Mouse (Mus musculus): ENCODE measurements around the gene Prkca.

DNA sequence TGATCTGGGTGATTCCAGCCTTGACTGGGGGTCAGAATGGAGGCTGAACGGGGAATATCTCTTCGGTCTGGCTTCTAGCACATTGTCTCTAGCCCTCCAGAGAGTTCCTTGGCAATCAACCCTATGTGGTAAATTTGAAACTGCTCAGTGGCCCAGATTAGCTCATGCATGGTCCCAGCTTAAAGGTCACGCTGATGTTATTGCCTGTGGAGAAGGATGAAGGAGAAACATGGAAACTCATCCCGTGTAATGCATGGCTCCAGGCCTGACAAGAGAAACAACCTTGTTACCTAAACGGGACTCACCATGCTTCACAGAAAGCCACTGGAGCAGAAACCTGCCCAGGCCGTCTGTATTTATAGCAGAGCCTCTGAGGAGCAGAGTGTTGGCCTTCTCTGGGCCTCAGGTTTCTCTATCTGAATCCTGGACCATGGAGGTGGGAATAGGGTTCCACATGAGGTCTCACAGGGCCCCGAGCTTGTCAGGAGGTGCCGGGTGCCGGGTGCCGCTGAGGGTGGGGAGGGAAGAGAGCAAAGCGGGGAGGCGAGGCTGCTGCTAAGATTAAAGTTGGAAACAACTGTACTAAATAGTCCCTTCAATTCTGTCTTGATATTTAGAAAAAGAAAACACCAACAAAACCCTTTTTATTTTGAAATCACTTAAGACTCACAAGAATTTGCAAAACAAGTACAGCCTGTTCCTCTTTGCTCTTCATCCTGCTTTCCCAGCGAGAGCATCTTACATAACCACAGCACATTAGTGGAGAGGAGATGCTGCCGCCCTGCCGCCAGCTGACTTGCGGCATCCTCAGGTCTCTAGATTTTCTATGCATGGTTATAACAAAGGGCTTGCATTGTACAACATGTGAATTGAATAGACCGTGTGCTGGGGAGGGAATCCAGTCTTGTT, 281.9 kb downstream of the Prkca start:
- TF ChIP-seq POLR2A (IDR thresholded peaks at IDR 0.05; ENCODE audit: low read depth, low read length) (no peak), CTCF (IDR thresholded peaks at IDR 0.05; ENCODE audit: borderline replicate concordance, insufficient read depth, low read length) (no peak)
